Mouse (Mus musculus): Measurements from ENCODE around the gene Hectd3. TPM values are rescaled to one million over a fixed set of nuclear protein-coding genes. Genes with fewer than 3 reads are reported as not detected.

Hectd3 gene
- polyA plus RNA-seq (2015; fragmentation: Nextera tagmentation; extraction: Ambion mirVana) = 9.5 and 10.3 TPM in 2 replicates

- H3K27ac ChIP-seq = peak within 1 kb of the TSS; percentile 90
- H3K36me3 ChIP-seq (ENCODE audit: insufficient read depth, low read length) = peaks cover 16% of the 10 kb centered on the region
- DNase-seq (ENCODE audit: low spot score) = peak; percentile 80
- H3K9ac ChIP-seq (ENCODE audit: low read depth, low read length) = peak within 1 kb of the TSS; percentile 88
- TF ChIP-seq CTCF (IDR thresholded peaks at IDR 0.05; ENCODE audit: low read depth) = no peak
- peak; percentile 60 for ATAC-seq (replicated peaks; ENCODE audit: low FRiP score, low read depth)
- H3K9me3 ChIP-seq (replicated peaks; ENCODE audit: low read length) = no peaks in the 10 kb centered on the region
- peak within 1 kb of the TSS; percentile 99 for H3K4me2 ChIP-seq (ENCODE audit: low read length)
- H3K4me3 ChIP-seq (replicated peaks; ENCODE audit: low read depth, low read length) = peak within 1 kb of the TSS; percentile 92
- under 1% methylated on average over 58 of the region's 58 CpGs for WGBS
- H3K27me3 ChIP-seq (ENCODE audit: insufficient read depth, low read length) = no peaks in the 10 kb centered on the region
- H3K4me1 ChIP-seq (replicated peaks; ENCODE audit: insufficient read depth, low read length) = 0 out of 2 replicates have a peak, but pooled peaks cover 10% of the 10 kb centered on the region
Observed at GRCm38 (mm10) chr4:116995131-116995797, at the start of gene Hectd3. Gene Hectd3 (plus strand): TSS chr4:116995317.

GRCm38 (mm10) chr4:116951642-116952041 is 43.5 kb upstream of the Hectd3 start:
- H3K27me3 ChIP-seq (ENCODE audit: insufficient read depth, low read length) = no peaks in the 10 kb centered on the region
- H3K4me1 ChIP-seq (replicated peaks; ENCODE audit: insufficient read depth, low read length) = no peaks in the 10 kb centered on the region
- H3K4me2 ChIP-seq (ENCODE audit: low read length) = no peak overlapping the region
- peak; percentile 31 for DNase-seq (ENCODE audit: low spot score)
- TF ChIP-seq CTCF (IDR thresholded peaks at IDR 0.05; ENCODE audit: low read depth) = peak; percentile 57
- ATAC-seq (replicated peaks; ENCODE audit: low FRiP score, low read depth) = no peak
- H3K36me3 ChIP-seq (ENCODE audit: insufficient read depth, low read length) = no peaks in the 10 kb centered on the region
- no peak overlapping the region for H3K9ac ChIP-seq (ENCODE audit: low read depth, low read length)
- H3K27ac ChIP-seq = no peak overlapping the region
- no peaks in the 10 kb centered on the region for H3K9me3 ChIP-seq (replicated peaks; ENCODE audit: low read length)
- H3K4me3 ChIP-seq (replicated peaks; ENCODE audit: low read depth, low read length) = no peak overlapping the region
- WGBS = 24% methylated on average over 1 of the region's 1 CpGs

GRCm38 (mm10) chr4:116954951-116955350 is 40.2 kb upstream of the Hectd3 start:
- ATAC-seq (replicated peaks; ENCODE audit: low FRiP score, low read depth) (no peak), DNase-seq (ENCODE audit: low spot score) (no peak)
- 74% methylated on average over 7 of the region's 7 CpGs for WGBS
- no peak for TF ChIP-seq CTCF (IDR thresholded peaks at IDR 0.05; ENCODE audit: low read depth)
- H3K9ac ChIP-seq (ENCODE audit: low read depth, low read length) = no peak overlapping the region
- H3K9me3 ChIP-seq (replicated peaks; ENCODE audit: low read length) = no peaks in the 10 kb centered on the region
- H3K36me3 ChIP-seq (ENCODE audit: insufficient read depth, low read length) = no peaks in the 10 kb centered on the region
- no peaks in the 10 kb centered on the region for H3K4me1 ChIP-seq (replicated peaks; ENCODE audit: insufficient read depth, low read length)
- H3K27me3 ChIP-seq (ENCODE audit: insufficient read depth, low read length) = no peaks in the 10 kb centered on the region
- no peak overlapping the region for H3K4me2 ChIP-seq (ENCODE audit: low read length)
- H3K4me3 ChIP-seq (replicated peaks; ENCODE audit: low read depth, low read length) = no peak overlapping the region
- no peak overlapping the region for H3K27ac ChIP-seq

GRCm38 (mm10) chr4:116976503-116976902 is 18.6 kb upstream of the Hectd3 start:
- TF ChIP-seq CTCF (IDR thresholded peaks at IDR 0.05; ENCODE audit: low read depth) = peak; percentile 53
- Histone ChIP-seq H3K4me3 (replicated peaks; ENCODE audit: low read depth, low read length) (no peak overlapping the region), H3K9ac (ENCODE audit: low read depth, low read length) (no peak overlapping the region), H3K27ac (no peak overlapping the region), H3K27me3 (ENCODE audit: insufficient read depth, low read length) (no peaks in the 10 kb centered on the region), H3K4me2 (ENCODE audit: low read length) (no peak overlapping the region), H3K9me3 (replicated peaks; ENCODE audit: low read length) (no peaks in the 10 kb centered on the region), H3K36me3 (ENCODE audit: insufficient read depth, low read length) (no peaks in the 10 kb centered on the region), H3K4me1 (replicated peaks; ENCODE audit: insufficient read depth, low read length) (no peaks in the 10 kb centered on the region)
- ATAC-seq (replicated peaks; ENCODE audit: low FRiP score, low read depth) (no peak), DNase-seq (ENCODE audit: low spot score) (no peak)
- 45% methylated on average over 2 of the region's 2 CpGs for WGBS

- H3K4me2 ChIP-seq (ENCODE audit: low read length) = no peak overlapping the region
- no peak overlapping the region for H3K9ac ChIP-seq (ENCODE audit: low read depth, low read length)
- H3K9me3 ChIP-seq (replicated peaks; ENCODE audit: low read length) = no peaks in the 10 kb centered on the region
- no peak for TF ChIP-seq CTCF (IDR thresholded peaks at IDR 0.05; ENCODE audit: low read depth)
- no peaks in the 10 kb centered on the region for H3K27me3 ChIP-seq (ENCODE audit: insufficient read depth, low read length)
- no peak overlapping the region for H3K27ac ChIP-seq
- 88% methylated on average over 7 of the region's 7 CpGs for WGBS
- peaks cover 6% of the 10 kb centered on the region; the same call in 1 of the 2 replicates for H3K36me3 ChIP-seq (ENCODE audit: insufficient read depth, low read length)
- H3K4me3 ChIP-seq (replicated peaks; ENCODE audit: low read depth, low read length) = no peak overlapping the region
- ATAC-seq (replicated peaks; ENCODE audit: low FRiP score, low read depth) (no peak), DNase-seq (ENCODE audit: low spot score) (no peak)
- H3K4me1 ChIP-seq (replicated peaks; ENCODE audit: insufficient read depth, low read length) = no peaks in the 10 kb centered on the region
Observed at GRCm38 (mm10) chr4:116985681-116986080, 9.4 kb upstream of the Hectd3 start.

- 66% methylated on average over 17 of the region's 17 CpGs for WGBS
Observed at GRCm38 (mm10) chr4:116986400-116987121, 8.6 kb upstream of the Hectd3 start.

More at GRCm38 (mm10) chr4:116986400-116987121, 8.6 kb upstream of the Hectd3 start:
- TF ChIP-seq CTCF (IDR thresholded peaks at IDR 0.05; ENCODE audit: low read depth) = peak; percentile 89
- Histone ChIP-seq H3K4me2 (ENCODE audit: low read length) (no peak overlapping the region), H3K9me3 (replicated peaks; ENCODE audit: low read length) (no peaks in the 10 kb centered on the region), H3K36me3 (ENCODE audit: insufficient read depth, low read length) (peaks cover 6% of the 10 kb centered on the region; the same call in 1 of the 2 replicates), H3K27ac (no peak overlapping the region), H3K27me3 (ENCODE audit: insufficient read depth, low read length) (no peaks in the 10 kb centered on the region), H3K4me1 (replicated peaks; ENCODE audit: insufficient read depth, low read length) (no peaks in the 10 kb centered on the region), H3K4me3 (replicated peaks; ENCODE audit: low read depth, low read length) (no peak overlapping the region), H3K9ac (ENCODE audit: low read depth, low read length) (no peak overlapping the region)
- DNase-seq (ENCODE audit: low spot score) (peak; percentile 86), ATAC-seq (replicated peaks; ENCODE audit: low FRiP score, low read depth) (peak; percentile 64)

Measured in kidney, postnatal 0 days (tissue).